Mouse (Mus musculus) brain, embryonic 14.5 days (tissue): Measurements from ENCODE around the gene Lemd1.

Source experiments
- CTCF ChIP-seq: fragments of 200-500 bp; IDR thresholded peaks from 2 replicates; pipeline ENCODE4 v1.5.1; 2012; ENCODE audit warnings: inconsistent platforms, mild to moderate bottlenecking, moderate library complexity, borderline replicate concordance; ENCODE audit not compliant: insufficient read depth, insufficient read length; ENCODE audit errors: extremely low read depth
- POLR2A ChIP-seq: fragments of 200-500 bp; IDR thresholded peaks from 2 replicates; pipeline ENCODE4 v1.6.1; 2012; ENCODE audit warnings: mild to moderate bottlenecking, inconsistent platforms, borderline replicate concordance; ENCODE audit not compliant: poor library complexity, insufficient read depth, insufficient read length, severe bottlenecking; ENCODE audit errors: extremely low read depth

DNA sequence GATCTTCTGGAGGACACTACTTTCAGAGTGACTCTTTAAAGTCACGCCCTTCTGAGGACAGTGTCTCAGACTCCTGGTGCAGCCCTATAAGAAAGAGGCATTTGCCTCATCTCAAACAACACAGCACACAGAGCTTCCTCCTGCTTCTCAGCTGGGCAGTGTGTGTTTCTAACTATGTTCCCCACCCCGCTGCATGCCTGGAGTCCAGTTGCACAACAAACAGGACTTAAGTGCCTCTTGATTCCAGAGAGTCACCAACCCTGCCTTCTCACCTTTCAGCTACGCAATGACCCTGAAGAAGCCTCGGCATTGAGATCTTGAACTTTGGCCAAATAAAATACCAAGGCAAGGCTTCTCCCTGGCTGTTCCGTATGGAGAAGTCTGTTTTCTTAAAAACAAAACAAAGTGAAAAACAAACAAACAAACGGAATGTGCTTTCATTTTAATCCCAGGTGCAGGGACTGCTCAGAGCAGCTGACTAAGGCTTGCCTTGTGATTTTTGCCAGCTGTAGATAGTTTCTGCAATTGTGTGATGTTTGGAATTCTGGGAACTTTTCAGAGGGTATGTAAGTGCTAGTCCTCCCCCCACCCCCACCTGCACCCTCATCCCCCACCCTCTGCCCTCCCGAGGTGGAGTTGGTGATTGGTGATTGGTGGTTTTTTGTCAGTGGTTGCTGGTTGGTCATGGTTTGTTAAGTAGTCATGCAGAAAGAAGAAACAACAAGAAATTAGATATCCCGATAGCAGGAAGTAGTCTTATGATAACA is 75.7 kb downstream of the Lemd1 start:
- TF ChIP-seq POLR2A (no peak), CTCF (no peak)
